Mouse (Mus musculus) adrenal gland, adult 8-10 months (tissue): Measurements from ENCODE around the gene Slc30a10. TPM values are rescaled to one million over a fixed set of nuclear protein-coding genes. Genes with fewer than 3 reads are reported as not detected.

Experiments
- DNase-seq: peaks from one replicate; pipeline ENCODE4 v3.0.0; 2022
- total RNA-seq, 4 experiments: library from RNA; stranded (reverse); gene quantifications; 2 replicates each; pipeline ENCODE4 v1.2.4; 2022

Slc30a10 gene
- not detected for total RNA-seq

GRCm38 (mm10) chr1:185454575-185454954, at the start of gene Slc30a10:
TSS of gene Slc30a10 (plus strand) at chr1:185454848.
- DNase-seq = no peak

- DNase-seq = no peak
These were observed 48.7 kb upstream of the Slc30a10 start for GRCm38 (mm10) chr1:185405921-185406320.

- no peak for DNase-seq
These were observed 44.8 kb upstream of the Slc30a10 start for GRCm38 (mm10) chr1:185409831-185410230.

GRCm38 (mm10) chr1:185418011-185418410, 36.6 kb upstream of the Slc30a10 start:
- no peak for DNase-seq

GRCm38 (mm10) chr1:185419805-185420204, 34.8 kb upstream of the Slc30a10 start:
- no peak for DNase-seq

- DNase-seq = no peak
These were observed 33.9 kb upstream of the Slc30a10 start for GRCm38 (mm10) chr1:185420776-185421175.

- no peak for DNase-seq
These were observed 28.1 kb upstream of the Slc30a10 start for GRCm38 (mm10) chr1:185426583-185426982.

- no peak for DNase-seq
These were observed 24.2 kb upstream of the Slc30a10 start for GRCm38 (mm10) chr1:185430488-185430887.

GRCm38 (mm10) chr1:185431245-185431997, 23.2 kb upstream of the Slc30a10 start:
- no peak for DNase-seq

GRCm38 (mm10) chr1:185431998-185432317, 22.7 kb upstream of the Slc30a10 start:
- no peak for DNase-seq

- DNase-seq = no peak
These were observed 21.5 kb upstream of the Slc30a10 start for GRCm38 (mm10) chr1:185433112-185433511.

GRCm38 (mm10) chr1:185438841-185439580, 15.6 kb upstream of the Slc30a10 start:
- no peak for DNase-seq

GRCm38 (mm10) chr1:185441703-185442472, 12.8 kb upstream of the Slc30a10 start:
- DNase-seq = no peak

- DNase-seq = no peak
These were observed 5.7 kb upstream of the Slc30a10 start for GRCm38 (mm10) chr1:185448936-185449335.

GRCm38 (mm10) chr1:185449727-185450126, 4.9 kb upstream of the Slc30a10 start:
- DNase-seq = no peak

GRCm38 (mm10) chr1:185451077-185451476, 3.6 kb upstream of the Slc30a10 start:
- DNase-seq = no peak

GRCm38 (mm10) chr1:185451495-185451894, 3.2 kb upstream of the Slc30a10 start:
- no peak for DNase-seq

GRCm38 (mm10) chr1:185452461-185452860, 2.2 kb upstream of the Slc30a10 start:
- DNase-seq = no peak

- no peak for DNase-seq
These were observed 504 bp upstream of the Slc30a10 start for GRCm38 (mm10) chr1:185454144-185454543.

GRCm38 (mm10) chr1:185454955-185455701, 480 bp downstream of the Slc30a10 start:
- DNase-seq = no peak

- no peak for DNase-seq
These were observed 1.7 kb downstream of the Slc30a10 start for GRCm38 (mm10) chr1:185456327-185456726.

GRCm38 (mm10) chr1:185460096-185460495, 5.4 kb downstream of the Slc30a10 start:
- DNase-seq = no peak

- DNase-seq = no peak
These were observed 8.2 kb downstream of the Slc30a10 start for GRCm38 (mm10) chr1:185462889-185463288.
